Mouse (Mus musculus) megakaryocyte, embryonic 14.5 days (primary cell): ENCODE measurements around the gene Spryd3.

Experiments used
- FLI1 ChIP-seq: IDR thresholded peaks from 2 replicates; pipeline ENCODE4 v1.6.1; 2012; ENCODE audit warnings: low read length, inconsistent platforms, mixed read lengths
- GATA1 ChIP-seq: IDR thresholded peaks from 3 replicates; pipeline ENCODE4 v1.6.1; 2012; ENCODE audit warnings: mixed read lengths, low read length, inconsistent platforms, borderline replicate concordance

DNA sequence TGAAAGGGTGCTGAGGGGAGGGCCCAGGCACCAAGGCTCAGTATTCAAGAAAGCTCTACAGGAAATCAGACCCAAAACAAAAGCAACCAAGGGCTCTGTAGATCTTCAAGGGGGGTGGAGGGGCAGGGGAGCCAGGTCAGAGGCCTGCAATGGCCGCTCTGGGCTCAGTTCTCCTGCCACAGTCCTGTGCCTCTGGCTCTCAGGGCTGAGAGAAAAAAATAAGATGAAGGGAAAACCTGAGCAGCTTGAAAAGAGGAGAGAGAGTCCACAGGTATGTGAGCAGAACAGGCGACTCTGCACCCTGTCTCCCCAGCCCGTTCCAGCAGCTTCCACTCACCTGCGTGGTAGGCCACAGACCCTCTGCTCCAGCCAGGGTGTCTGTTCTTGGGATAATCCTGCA, 17.4 kb downstream of the Spryd3 start:
- no peak for TF ChIP-seq GATA1
- TF ChIP-seq FLI1 = no peak
